Mouse (Mus musculus) cerebral cortex, adult 2 months (tissue): ENCODE measurements around the gene Fto.

Experiments
- WGBS: fragments of 180-500 bp; shearing (Covaris S2); methylation state at CpG from one replicate; pipeline ENCODE4 v1.1.7; 2018; 5-methylcytosine and 5-hydroxymethylcytosine counted together

The Fto gene

GRCm38 (mm10) chr8:91565869-91566502, 252.7 kb downstream of the Fto start:
- WGBS = 39% methylated on average over 12 of the region's 12 CpGs

GRCm38 (mm10) chr8:91566503-91566869, 253.2 kb downstream of the Fto start:
- 52% methylated on average over 2 of the region's 2 CpGs for WGBS

- 19% methylated on average over 11 of the region's 11 CpGs for WGBS
These were observed 256.5 kb downstream of the Fto start for GRCm38 (mm10) chr8:91569874-91570273.

- 71% methylated on average over 7 of the region's 7 CpGs for WGBS
These were observed 257.5 kb downstream of the Fto start for GRCm38 (mm10) chr8:91570809-91571208.

- WGBS = 69% methylated on average over 4 of the region's 4 CpGs
These were observed 258.7 kb downstream of the Fto start for GRCm38 (mm10) chr8:91571978-91572377.

- WGBS = 51% methylated on average over 4 of the region's 4 CpGs
These were observed 259.3 kb downstream of the Fto start for GRCm38 (mm10) chr8:91572630-91573029.

- 86% methylated on average over 3 of the region's 3 CpGs for WGBS
These were observed 262.3 kb downstream of the Fto start for GRCm38 (mm10) chr8:91575576-91575975.

GRCm38 (mm10) chr8:91576086-91576917, 263.0 kb downstream of the Fto start:
- WGBS = 75% methylated on average over 17 of the region's 17 CpGs

- WGBS = 75% methylated on average over 6 of the region's 6 CpGs
These were observed 263.6 kb downstream of the Fto start for GRCm38 (mm10) chr8:91576918-91577241.

- 94% methylated on average over 3 of the region's 3 CpGs for WGBS
These were observed 264.3 kb downstream of the Fto start for GRCm38 (mm10) chr8:91577605-91578004.

GRCm38 (mm10) chr8:91584620-91585415, 271.5 kb downstream of the Fto start:
- 90% methylated on average over 11 of the region's 11 CpGs for WGBS

- WGBS = 71% methylated on average over 10 of the region's 10 CpGs
These were observed 279.2 kb downstream of the Fto start for GRCm38 (mm10) chr8:91592436-91593105.

GRCm38 (mm10) chr8:91593202-91593781, 280.0 kb downstream of the Fto start:
- 68% methylated on average over 12 of the region's 12 CpGs for WGBS

GRCm38 (mm10) chr8:91599349-91599837, 286.1 kb downstream of the Fto start:
- WGBS = 70% methylated on average over 14 of the region's 14 CpGs

GRCm38 (mm10) chr8:91603751-91604150, 290.4 kb downstream of the Fto start:
- 70% methylated on average over 9 of the region's 9 CpGs for WGBS

- WGBS = 95% methylated on average over 8 of the region's 8 CpGs
These were observed 292.6 kb downstream of the Fto start for GRCm38 (mm10) chr8:91605901-91606300.

GRCm38 (mm10) chr8:91607091-91607490, 293.8 kb downstream of the Fto start:
- WGBS = 55% methylated on average over 5 of the region's 5 CpGs

- WGBS = 87% methylated on average over 7 of the region's 7 CpGs
These were observed 297.9 kb downstream of the Fto start for GRCm38 (mm10) chr8:91611191-91611590.

- 74% methylated on average over 14 of the region's 14 CpGs for WGBS
These were observed 298.5 kb downstream of the Fto start for GRCm38 (mm10) chr8:91611723-91612362.

- 79% methylated on average over 18 of the region's 18 CpGs for WGBS
These were observed 299.2 kb downstream of the Fto start for GRCm38 (mm10) chr8:91612387-91613130.
